Mouse (Mus musculus) limb, embryonic 12.5 days (tissue): Measurements from ENCODE around the gene Tmod1. TPM values are rescaled to one million over a fixed set of nuclear protein-coding genes. Genes with fewer than 3 reads are reported as not detected.

Experiments used
- ATAC-seq: fragments of 200-750 bp; cut with Nextera tagmentation; 2 replicates; pipeline ENCODE4 v1.8.0; 2017; ENCODE audit warnings: low read depth, moderate TSS enrichment; ENCODE audit not compliant: insufficient number of reproducible peaks, insufficient read depth, low FRiP score, low TSS enrichment
- H3K27ac ChIP-seq: fragments of 300-500 bp; sonication (generic); 2 replicates; pipeline ENCODE4 v1.5.1; 2016; ENCODE audit warnings: mild to moderate bottlenecking, moderate library complexity
- H3K27me3 ChIP-seq: fragments of 300-500 bp; sonication (generic); 2 replicates; pipeline ENCODE4 v1.6.1; 2016; ENCODE audit warnings: mild to moderate bottlenecking, moderate library complexity
- H3K36me3 ChIP-seq: fragments of 300-500 bp; sonication (generic); 2 replicates; pipeline ENCODE4 v1.6.1; 2016; ENCODE audit warnings: mild to moderate bottlenecking, moderate library complexity
- H3K4me1 ChIP-seq: fragments of 300-500 bp; sonication (generic); replicated peaks from 2 replicates; pipeline ENCODE4 v1.6.1; 2016
- H3K4me2 ChIP-seq: fragments of 300-500 bp; sonication (generic); 2 replicates; pipeline ENCODE4 v1.6.1; 2016; ENCODE audit warnings: mild to moderate bottlenecking, moderate library complexity
- H3K4me3 ChIP-seq: fragments of 300-500 bp; sonication (generic); replicated peaks from 2 replicates; pipeline ENCODE4 v1.5.1; 2016; ENCODE audit warnings: mild to moderate bottlenecking
- H3K9ac ChIP-seq: fragments of 300-500 bp; sonication (generic); replicated peaks from 2 replicates; pipeline ENCODE4 v1.6.1; 2016; ENCODE audit warnings: mild to moderate bottlenecking, moderate library complexity
- H3K9me3 ChIP-seq: fragments of 300-500 bp; sonication (generic); 2 replicates; pipeline ENCODE4 v1.6.1; 2016; ENCODE audit warnings: mild to moderate bottlenecking, moderate library complexity
- WGBS: fragments of 180-500 bp; shearing (Covaris S2); methylation state at CpG from one replicate; pipeline ENCODE4 v1.1.7; 2016; 5-methylcytosine and 5-hydroxymethylcytosine counted together
- polyA plus RNA-seq: library from polyadenylated mRNA; unstranded; fragments of >200 nt; fragmentation: Nextera tagmentation; extraction: Ambion mirVana; gene quantifications from 2 replicates; pipeline ENCODE4 v1.2.1, GENCODE M21; 2016

Gene Tmod1
- polyA plus RNA-seq, 1 experiment from 2014 or later: 4.8 TPM

DNA sequence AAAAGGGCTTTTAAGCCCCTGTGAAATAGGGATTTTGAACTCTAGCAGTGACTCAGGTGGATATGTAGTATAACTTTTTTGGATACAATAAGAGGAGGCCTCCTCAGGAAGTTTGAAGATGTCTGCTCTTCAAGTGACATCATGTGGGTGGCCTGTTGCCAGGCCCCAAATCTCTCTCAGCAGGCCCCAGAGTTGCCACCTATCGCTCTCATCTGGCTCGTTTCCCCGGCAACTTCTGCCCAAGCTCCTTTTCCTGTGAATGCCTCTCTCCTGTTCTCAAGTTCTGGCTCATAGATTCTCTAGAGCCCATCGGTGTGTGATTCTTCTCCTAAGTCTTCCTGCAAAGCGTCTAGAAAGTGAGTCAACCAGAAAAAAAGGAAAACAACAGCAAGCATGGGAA lies 17.4 kb downstream of the Tmod1 start:
- no peak overlapping the region for H3K9ac ChIP-seq
- ATAC-seq: no peak
- H3K36me3 ChIP-seq: no peaks in the 10 kb centered on the region
- WGBS: 90% methylated on average over 5 of the region's 5 CpGs
- H3K27ac ChIP-seq: no peak overlapping the region
- H3K4me3 ChIP-seq: no peak overlapping the region
- no peak overlapping the region for H3K4me2 ChIP-seq
- H3K9me3 ChIP-seq: 0 out of 2 replicates have a peak, but pooled peaks cover 9% of the 10 kb centered on the region
- no peaks in the 10 kb centered on the region for H3K4me1 ChIP-seq
- H3K27me3 ChIP-seq: no peaks in the 10 kb centered on the region; the same call in 1 of the 2 replicates

DNA sequence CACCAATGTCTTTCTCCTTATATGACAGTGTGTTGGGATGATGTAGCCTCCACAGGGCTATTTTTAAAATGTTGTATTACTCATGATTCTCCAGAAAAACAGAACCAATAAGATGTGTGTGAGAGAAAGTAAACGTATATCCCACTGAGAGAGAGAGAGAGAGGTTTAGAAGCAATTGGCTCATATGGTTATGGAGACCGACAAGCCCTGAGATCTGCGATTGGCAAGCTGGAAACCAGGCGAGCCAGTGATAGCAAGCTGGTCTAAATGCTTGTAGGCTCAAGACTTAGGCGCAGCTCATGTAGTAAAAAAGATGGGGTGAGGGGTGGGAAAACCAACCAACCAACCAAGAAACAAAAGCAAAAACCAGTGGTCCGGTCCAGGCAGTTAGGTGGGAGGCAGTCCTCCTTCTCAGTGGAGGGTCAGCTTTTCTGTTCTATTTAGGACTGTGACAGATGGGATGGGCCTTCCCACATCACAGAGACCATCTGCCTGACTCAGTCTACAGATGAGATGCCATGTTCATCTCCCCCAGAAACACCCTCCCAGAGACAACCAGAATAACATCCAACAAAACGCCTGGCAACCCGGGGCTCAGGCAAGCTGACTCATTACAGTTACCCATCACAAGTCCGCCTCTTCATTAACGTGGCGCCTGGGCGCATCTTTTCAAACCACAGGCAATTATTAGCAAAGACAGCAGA lies 22.7 kb downstream of the Tmod1 start:
- WGBS: 89% methylated on average over 12 of the region's 12 CpGs
- Histone ChIP-seq H3K36me3 (no peaks in the 10 kb centered on the region), H3K9ac (no peak overlapping the region), H3K4me1 (peaks cover 15% of the 10 kb centered on the region; the same call in 1 of the 2 replicates), H3K4me2 (no peak overlapping the region), H3K27me3 (0 out of 2 replicates have a peak, but pooled peaks cover 9% of the 10 kb centered on the region), H3K27ac (no peak overlapping the region), H3K9me3 (0 out of 2 replicates have a peak, but pooled peaks cover 8% of the 10 kb centered on the region), H3K4me3 (no peak overlapping the region)
- ATAC-seq: no peak

DNA sequence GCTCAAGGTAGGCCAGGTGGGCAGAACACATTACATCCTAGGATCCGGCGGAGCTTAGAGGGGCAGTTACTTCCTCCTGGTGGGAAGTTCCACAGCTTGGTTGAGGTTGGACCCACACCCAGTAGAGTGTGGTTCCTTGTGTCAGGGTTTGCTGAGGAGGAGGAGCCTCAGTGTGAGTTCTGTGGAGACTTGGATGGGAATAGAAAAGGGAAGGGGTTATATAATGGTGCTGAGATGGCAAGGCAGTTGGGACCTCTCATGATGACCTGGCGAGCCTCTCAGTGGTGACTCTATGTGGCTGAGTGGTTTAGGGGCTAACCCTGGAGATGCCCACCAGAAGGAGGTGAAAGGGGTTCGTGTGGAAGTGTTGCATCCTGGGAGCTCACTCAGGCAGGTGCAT lies 25.1 kb downstream of the Tmod1 start:
- Histone ChIP-seq H3K4me3 (no peak overlapping the region), H3K36me3 (no peaks in the 10 kb centered on the region), H3K4me2 (no peak overlapping the region), H3K4me1 (peaks cover 15% of the 10 kb centered on the region; the same call in 1 of the 2 replicates), H3K9ac (no peak overlapping the region), H3K27ac (no peak overlapping the region), H3K27me3 (0 out of 2 replicates have a peak, but pooled peaks cover 9% of the 10 kb centered on the region), H3K9me3 (no peaks in the 10 kb centered on the region)
- ATAC-seq: no peak
- WGBS: 85% methylated on average over 4 of the region's 4 CpGs

DNA sequence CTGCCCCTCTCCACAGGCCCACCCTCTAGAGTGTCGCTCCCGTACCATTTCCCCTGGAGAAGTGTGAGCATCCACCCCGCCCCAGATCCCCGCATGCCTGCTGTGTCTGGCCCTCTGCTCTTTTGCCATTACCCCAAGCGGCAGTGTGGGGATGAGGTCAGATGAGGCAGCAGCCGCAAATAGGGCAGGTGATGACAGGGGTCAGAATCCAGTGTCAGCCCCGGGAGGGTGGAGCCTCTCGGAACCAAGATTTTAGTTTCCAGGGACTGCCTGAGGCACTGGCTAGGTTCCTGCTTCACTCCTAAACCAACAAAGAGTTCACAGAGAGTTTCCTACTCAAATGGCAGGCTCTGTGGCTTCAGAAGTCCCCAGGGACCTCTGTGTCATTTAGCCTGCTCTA lies 25.5 kb downstream of the Tmod1 start:
- H3K9ac ChIP-seq: no peak overlapping the region
- no peak for ATAC-seq
- WGBS: 41% methylated on average over 8 of the region's 8 CpGs

DNA sequence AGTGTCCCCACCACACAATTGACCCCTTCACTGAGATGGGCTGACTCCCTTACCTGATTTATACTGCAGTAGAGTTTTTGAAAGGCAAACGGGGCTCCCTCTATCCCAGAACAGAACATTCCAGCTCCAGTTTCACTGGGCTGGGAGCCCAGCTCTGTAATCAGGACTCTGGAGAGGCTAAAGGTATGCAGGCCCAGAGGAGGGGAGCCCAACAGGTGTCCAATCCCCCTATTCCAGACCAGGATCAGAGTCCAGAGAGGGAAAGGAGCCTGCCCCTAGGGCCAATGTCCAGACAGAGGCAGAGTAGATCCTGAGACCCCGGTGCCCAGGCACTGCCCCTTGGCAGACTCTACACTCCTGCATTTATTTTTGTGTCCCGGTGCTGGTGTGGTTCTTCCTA lies 26.2 kb downstream of the Tmod1 start:
- Histone ChIP-seq H3K27ac (no peak overlapping the region), H3K36me3 (no peaks in the 10 kb centered on the region), H3K9ac (no peak overlapping the region), H3K4me3 (no peak overlapping the region), H3K27me3 (0 out of 2 replicates have a peak, but pooled peaks cover 9% of the 10 kb centered on the region), H3K4me1 (peaks cover 15% of the 10 kb centered on the region; the same call in 1 of the 2 replicates), H3K4me2 (no peak overlapping the region), H3K9me3 (no peaks in the 10 kb centered on the region)
- 69% methylated on average over 3 of the region's 3 CpGs for WGBS
- ATAC-seq: no peak

More for the DNA sequence above, 25.5 kb downstream of the Tmod1 start:
- H3K4me3 ChIP-seq: no peak overlapping the region
- no peaks in the 10 kb centered on the region for H3K9me3 ChIP-seq
- H3K27me3 ChIP-seq: 0 out of 2 replicates have a peak, but pooled peaks cover 9% of the 10 kb centered on the region
- no peaks in the 10 kb centered on the region for H3K36me3 ChIP-seq
- no peak overlapping the region for H3K27ac ChIP-seq
- no peak overlapping the region for H3K4me2 ChIP-seq
- peaks cover 15% of the 10 kb centered on the region; the same call in 1 of the 2 replicates for H3K4me1 ChIP-seq

DNA sequence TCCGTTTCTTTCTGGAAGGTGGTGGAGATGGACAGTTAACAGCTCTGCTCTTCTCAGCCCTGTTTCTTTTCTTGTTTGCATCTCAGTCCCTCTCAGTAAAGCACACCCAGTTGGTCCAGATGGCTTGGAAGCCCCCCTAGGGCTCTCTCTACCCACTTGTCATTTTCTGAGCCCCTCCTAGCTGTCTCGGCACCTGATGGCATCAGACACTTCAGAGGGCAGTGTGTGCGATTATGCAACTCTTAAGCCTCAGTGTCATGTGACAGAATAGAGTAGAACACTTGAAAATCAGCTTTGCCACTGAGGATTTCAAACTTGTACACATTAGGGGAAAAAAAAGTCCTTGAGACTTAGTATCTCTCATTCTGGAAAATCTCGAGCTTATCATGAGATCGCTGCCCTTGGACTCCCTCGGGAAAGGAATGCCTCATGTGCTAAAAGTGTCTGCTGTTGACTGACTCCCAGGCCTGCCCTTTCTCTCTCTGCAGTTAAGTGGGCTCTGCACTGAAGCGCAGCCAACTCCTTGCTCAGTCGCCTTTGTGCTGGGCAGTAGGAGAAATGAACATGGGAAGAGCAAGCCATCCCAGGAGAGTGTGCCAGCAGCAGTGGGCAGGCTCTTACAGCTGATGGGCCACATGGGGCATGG lies 27.1 kb downstream of the Tmod1 start:
- Histone ChIP-seq H3K4me1 (peaks cover 15% of the 10 kb centered on the region; the same call in 1 of the 2 replicates), H3K9me3 (no peaks in the 10 kb centered on the region), H3K27me3 (0 out of 2 replicates have a peak, but pooled peaks cover 9% of the 10 kb centered on the region), H3K9ac (no peak overlapping the region), H3K27ac (no peak overlapping the region), H3K4me2 (no peak overlapping the region), H3K4me3 (no peak overlapping the region), H3K36me3 (no peaks in the 10 kb centered on the region)
- ATAC-seq: no peak
- 74% methylated on average over 8 of the region's 8 CpGs for WGBS

DNA sequence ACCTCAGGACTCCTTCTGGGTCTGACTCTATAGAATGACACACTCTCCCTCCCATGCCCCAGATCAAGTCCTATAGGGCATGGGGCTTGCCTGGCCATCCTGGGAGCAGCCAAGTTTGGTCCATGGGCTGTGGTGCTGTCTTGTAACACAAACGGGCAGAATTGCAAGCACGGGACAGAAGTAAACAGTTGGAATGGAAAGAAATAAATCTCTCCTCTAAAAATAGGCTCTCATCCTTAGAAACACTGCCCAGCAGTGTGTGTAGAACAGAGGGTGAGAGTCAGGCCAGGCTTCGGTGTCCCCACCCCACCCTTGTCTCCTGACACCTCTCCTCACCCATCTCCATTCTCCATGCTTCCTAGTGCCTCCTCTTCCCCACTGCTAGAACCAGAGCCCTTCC lies 29.3 kb downstream of the Tmod1 start:
- Histone ChIP-seq H3K27ac (no peak overlapping the region), H3K9ac (no peak overlapping the region), H3K4me3 (no peak overlapping the region), H3K36me3 (no peaks in the 10 kb centered on the region), H3K4me2 (no peak overlapping the region), H3K27me3 (0 out of 2 replicates have a peak, but pooled peaks cover 9% of the 10 kb centered on the region), H3K4me1 (peaks cover 12% of the 10 kb centered on the region; the same call in 1 of the 2 replicates), H3K9me3 (no peaks in the 10 kb centered on the region)
- 79% methylated on average over 3 of the region's 3 CpGs for WGBS
- no peak for ATAC-seq

DNA sequence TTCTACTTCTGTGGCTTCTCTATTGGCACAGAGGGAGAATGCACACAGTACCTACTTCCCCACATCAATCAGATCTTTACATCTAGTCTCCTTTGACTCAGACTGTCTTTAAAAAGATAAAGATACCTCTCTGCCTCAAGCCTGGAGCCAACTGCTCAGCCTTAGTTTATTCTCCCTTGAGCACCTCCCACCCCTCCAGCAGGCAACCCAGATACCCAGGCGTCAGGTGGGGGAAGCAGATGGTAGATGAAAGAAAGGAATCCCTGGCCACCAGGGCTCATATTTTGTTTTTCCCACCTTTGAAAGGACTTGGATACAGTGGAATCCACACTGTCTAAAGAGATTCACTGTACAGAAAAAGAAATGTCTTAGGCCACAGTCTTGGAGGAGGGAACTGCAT lies 29.8 kb downstream of the Tmod1 start:
- no peak for ATAC-seq
- H3K9ac ChIP-seq: no peak overlapping the region
- no peak overlapping the region for H3K4me2 ChIP-seq
- WGBS: 27% methylated on average over 1 of the region's 1 CpGs
- 0 out of 2 replicates have a peak, but pooled peaks cover 9% of the 10 kb centered on the region for H3K27me3 ChIP-seq
- no peak overlapping the region for H3K27ac ChIP-seq
- H3K4me3 ChIP-seq: no peak overlapping the region
- peaks cover 12% of the 10 kb centered on the region; the same call in 1 of the 2 replicates for H3K4me1 ChIP-seq
- no peaks in the 10 kb centered on the region for H3K9me3 ChIP-seq
- no peaks in the 10 kb centered on the region for H3K36me3 ChIP-seq

DNA sequence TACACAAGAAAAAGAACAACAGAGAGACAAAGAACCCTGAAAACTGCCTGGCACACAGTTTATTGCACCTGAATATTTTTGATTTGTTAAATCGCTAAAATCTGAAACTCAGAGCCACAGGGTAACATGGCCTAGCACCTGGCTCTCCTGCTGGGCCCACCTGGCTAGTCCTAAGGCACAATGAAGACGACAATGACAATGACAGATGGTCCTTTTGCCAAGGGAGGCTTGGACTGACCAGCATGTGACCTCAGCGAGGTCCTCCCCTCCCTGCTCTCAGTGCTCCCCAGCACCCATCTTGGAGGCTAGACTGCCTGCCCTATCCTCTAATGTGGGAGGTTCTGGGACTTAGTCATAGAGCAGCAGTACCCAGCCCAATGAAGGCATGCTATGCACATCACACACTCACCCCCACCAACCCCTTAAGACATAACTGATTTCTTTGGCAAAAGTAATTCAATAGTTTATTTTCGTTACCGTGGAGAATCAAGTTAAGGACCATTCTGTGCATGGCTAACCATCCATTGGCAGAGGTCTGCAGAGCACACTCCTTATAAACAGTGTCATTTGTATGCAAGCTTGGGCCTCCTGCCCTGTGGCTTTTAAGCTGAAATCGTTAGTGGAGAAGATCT lies 31.2 kb downstream of the Tmod1 start:
- Histone ChIP-seq H3K36me3 (no peaks in the 10 kb centered on the region), H3K4me3 (no peak overlapping the region), H3K27me3 (0 out of 2 replicates have a peak, but pooled peaks cover 8% of the 10 kb centered on the region), H3K4me2 (no peak overlapping the region), H3K27ac (no peak overlapping the region), H3K4me1 (0 out of 2 replicates have a peak, but pooled peaks cover 2% of the 10 kb centered on the region), H3K9me3 (no peaks in the 10 kb centered on the region), H3K9ac (no peak overlapping the region)
- WGBS: 77% methylated on average over 6 of the region's 6 CpGs
- ATAC-seq: no peak

DNA sequence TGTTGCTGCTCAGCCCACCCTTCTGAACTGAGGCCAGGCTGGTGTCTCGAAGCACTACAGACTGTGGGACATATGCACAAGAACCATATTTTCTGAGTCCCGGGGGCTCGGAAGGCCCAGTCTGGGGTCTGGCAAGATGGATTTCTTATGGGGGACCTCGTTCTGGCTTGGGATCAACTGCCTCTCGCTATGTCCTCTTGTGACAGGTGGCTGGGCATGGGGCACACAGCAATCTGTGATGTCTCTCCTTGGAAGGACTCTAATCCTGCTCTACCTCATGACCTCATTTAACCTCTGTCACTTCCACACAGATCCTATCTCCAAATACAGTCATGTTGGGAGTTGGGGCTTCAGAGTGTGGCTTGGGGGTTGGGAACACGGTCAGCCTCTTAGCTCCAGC lies 33.9 kb downstream of the Tmod1 start:
- no peak overlapping the region for H3K27ac ChIP-seq
- 89% methylated on average over 6 of the region's 6 CpGs for WGBS
- H3K9ac ChIP-seq: no peak overlapping the region
- H3K4me2 ChIP-seq: no peak overlapping the region
- no peak for ATAC-seq
- H3K9me3 ChIP-seq: no peaks in the 10 kb centered on the region
- no peaks in the 10 kb centered on the region for H3K36me3 ChIP-seq
- no peaks in the 10 kb centered on the region for H3K27me3 ChIP-seq
- H3K4me3 ChIP-seq: no peak overlapping the region
- no peaks in the 10 kb centered on the region for H3K4me1 ChIP-seq

DNA sequence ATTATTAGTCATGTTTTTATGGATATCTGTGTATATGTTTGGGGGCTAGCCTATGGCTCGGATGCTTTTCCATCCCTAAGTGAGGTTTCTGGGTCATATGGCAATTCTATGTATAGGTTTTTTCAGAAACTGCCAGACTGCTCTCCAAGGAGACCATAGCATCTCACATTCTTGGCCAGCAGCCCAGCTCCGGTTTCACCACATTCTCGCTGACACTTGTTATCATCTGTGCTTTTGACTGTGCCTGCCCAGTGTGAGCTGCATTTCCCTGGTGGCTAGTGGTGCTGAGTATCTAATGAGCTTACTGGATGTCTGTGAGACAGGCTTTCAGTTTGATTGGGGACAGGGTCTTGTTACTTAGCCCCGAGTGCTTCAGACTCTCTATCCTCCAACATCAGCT lies 35.0 kb downstream of the Tmod1 start:
- 61% methylated on average over 4 of the region's 4 CpGs for WGBS
- Histone ChIP-seq H3K4me1 (no peaks in the 10 kb centered on the region), H3K9me3 (no peaks in the 10 kb centered on the region), H3K4me3 (no peak overlapping the region), H3K27me3 (no peaks in the 10 kb centered on the region), H3K36me3 (no peaks in the 10 kb centered on the region), H3K4me2 (no peak overlapping the region), H3K27ac (no peak overlapping the region), H3K9ac (no peak overlapping the region)
- ATAC-seq: no peak
